Mouse (Mus musculus): ENCODE results near the gene Mad1l1.

DNA sequence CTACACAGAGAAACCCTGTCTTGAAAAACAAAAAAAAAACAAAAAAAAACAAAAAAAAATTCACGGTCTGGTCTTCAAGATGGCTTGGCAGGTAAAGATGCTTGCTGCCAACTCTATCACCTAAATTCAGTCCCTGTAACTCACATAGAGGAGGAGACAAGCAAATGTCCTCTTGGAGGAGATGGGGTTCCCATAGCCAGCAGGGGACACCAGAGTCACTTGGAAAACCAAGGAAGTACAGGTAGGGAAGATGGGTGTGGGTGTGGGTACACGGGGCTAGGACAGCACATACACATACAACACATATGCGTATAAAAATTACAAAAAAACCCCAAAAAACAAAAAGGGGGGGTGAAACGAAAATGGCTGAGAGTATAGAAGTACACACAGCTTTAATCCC, 21.5 kb upstream of the Mad1l1 start:
- TF ChIP-seq POLR2A (IDR thresholded peaks at IDR 0.05; ENCODE audit: low read depth, low read length) (no peak), CTCF (IDR thresholded peaks at IDR 0.05; ENCODE audit: borderline replicate concordance, insufficient read depth, low read length) (no peak)

Measured in embryonic fibroblast, embryonic 13.5 days (primary cell).